Mouse (Mus musculus) forebrain, embryonic 11.5 days (tissue): ENCODE data around the gene Mthfs. TPM values are rescaled to one million over a fixed set of nuclear protein-coding genes. Genes with fewer than 3 reads are reported as not detected.

Experiments used
- ATAC-seq: fragments of 200-750 bp; cut with Nextera tagmentation; replicated peaks from 2 replicates; pipeline ENCODE4 v1.8.0; 2017; ENCODE audit warnings: moderate TSS enrichment; ENCODE audit not compliant: low FRiP score
- DNase-seq: peaks from one replicate; pipeline ENCODE4 v3.0.0-alpha.2; 2017; ENCODE audit warnings: low spot score
- H3K27ac ChIP-seq: fragments of 300-500 bp; sonication (generic); 2 replicates; pipeline ENCODE4 v1.5.1; 2014; ENCODE audit warnings: low read depth, low read length
- H3K27me3 ChIP-seq: fragments of 300-500 bp; sonication (generic); 2 replicates; pipeline ENCODE4 v1.6.1; 2014; ENCODE audit warnings: mild to moderate bottlenecking, low read length, mixed read lengths; ENCODE audit not compliant: control insufficient read depth, insufficient read depth
- H3K36me3 ChIP-seq: fragments of 300-500 bp; sonication (generic); 2 replicates; pipeline ENCODE4 v1.6.1; 2014; ENCODE audit warnings: mild to moderate bottlenecking, low read length, moderate library complexity, mixed read lengths; ENCODE audit not compliant: control insufficient read depth, insufficient read depth
- H3K4me1 ChIP-seq: fragments of 300-500 bp; sonication (generic); replicated peaks from 2 replicates; pipeline ENCODE4 v1.6.1; 2014; ENCODE audit warnings: low read length, mixed read lengths; ENCODE audit not compliant: control insufficient read depth, insufficient read depth
- H3K4me2 ChIP-seq: fragments of 300-500 bp; sonication (generic); 2 replicates; pipeline ENCODE4 v1.6.1; 2014; ENCODE audit warnings: low read depth, mild to moderate bottlenecking, low read length, moderate library complexity, mixed read lengths; ENCODE audit not compliant: severe bottlenecking
- H3K4me3 ChIP-seq: fragments of 300-500 bp; sonication (generic); 2 replicates; pipeline ENCODE4 v1.5.1; 2014; ENCODE audit warnings: low read depth, low read length
- H3K9ac ChIP-seq: fragments of 300-500 bp; sonication (generic); 2 replicates; pipeline ENCODE4 v1.6.1; 2014; ENCODE audit warnings: low read length
- H3K9me3 ChIP-seq: fragments of 300-500 bp; sonication (generic); 2 replicates; pipeline ENCODE4 v1.6.1; 2016; ENCODE audit warnings: low read length, mixed read lengths; ENCODE audit not compliant: control insufficient read depth
- WGBS: fragments of 180-500 bp; shearing (Covaris S2); extraction: QIAGEN DNeasy Blood & Tissue Kit; methylation state at CpG from one replicate; pipeline ENCODE4 v1.1.7; 2014; 5-methylcytosine and 5-hydroxymethylcytosine counted together
- polyA plus RNA-seq: library from polyadenylated mRNA; unstranded; fragments of >200 nt; fragmentation: Nextera tagmentation; extraction: Ambion mirVana; gene quantifications from 2 replicates; pipeline ENCODE4 v1.2.1, GENCODE M21; 2014

The Mthfs gene
- polyA plus RNA-seq, 1 experiment from 2014 or later, result 9.6 TPM

DNA sequence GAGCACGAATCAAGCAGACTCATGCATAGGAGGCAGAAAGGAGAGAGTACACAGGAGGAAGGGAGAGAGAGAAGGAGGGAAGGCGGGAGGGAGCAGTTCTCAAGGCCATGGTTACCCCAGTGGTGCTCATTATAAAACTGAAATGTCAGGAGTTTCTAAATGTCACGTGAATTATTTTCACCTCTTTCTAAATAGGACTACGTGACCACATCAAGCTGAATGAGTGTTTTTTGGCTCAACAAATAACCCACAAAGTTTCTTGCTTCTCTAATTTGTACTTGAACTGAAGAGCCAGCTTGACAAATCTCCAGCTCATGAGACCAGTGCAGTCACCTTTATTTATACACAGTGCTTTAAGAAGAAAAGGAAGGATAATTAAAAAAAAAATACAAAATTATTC is 56.6 kb downstream of the Mthfs start:
- ATAC-seq (no peak), DNase-seq (no peak)
- Histone ChIP-seq H3K27ac (no peak overlapping the region), H3K27me3 (no peaks in the 10 kb centered on the region), H3K4me2 (no peak overlapping the region), H3K36me3 (no peaks in the 10 kb centered on the region), H3K9me3 (no peaks in the 10 kb centered on the region), H3K4me1 (no peaks in the 10 kb centered on the region), H3K4me3 (no peak overlapping the region), H3K9ac (no peak overlapping the region)
- WGBS, result 78% methylated on average over 4 of the region's 4 CpGs

DNA sequence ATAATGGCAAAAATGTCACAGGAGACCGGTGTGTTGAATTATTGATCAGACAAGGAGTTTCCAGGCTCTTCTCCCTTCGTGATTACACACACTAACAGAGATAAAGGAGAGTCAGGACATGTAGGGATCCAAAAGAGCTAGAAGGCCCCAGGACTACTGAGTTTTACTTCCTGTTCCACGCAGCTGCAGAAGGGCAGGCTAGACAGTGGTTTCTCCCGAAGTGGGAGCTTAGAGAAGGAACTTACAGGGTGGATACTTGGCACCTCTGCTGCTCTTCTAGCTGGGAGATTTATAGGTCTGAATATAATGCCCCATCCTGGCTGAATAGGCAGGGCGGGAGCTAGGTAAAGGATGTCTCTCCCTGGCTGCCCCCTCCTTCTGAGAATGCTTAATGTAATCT is 57.1 kb downstream of the Mthfs start:
- Histone ChIP-seq H3K9ac (no peak overlapping the region), H3K9me3 (no peaks in the 10 kb centered on the region), H3K36me3 (no peaks in the 10 kb centered on the region), H3K4me1 (no peaks in the 10 kb centered on the region), H3K27me3 (no peaks in the 10 kb centered on the region), H3K27ac (no peak overlapping the region), H3K4me3 (no peak overlapping the region), H3K4me2 (no peak overlapping the region)
- 70% methylated on average over 5 of the region's 5 CpGs for WGBS
- ATAC-seq (no peak), DNase-seq (no peak)

DNA sequence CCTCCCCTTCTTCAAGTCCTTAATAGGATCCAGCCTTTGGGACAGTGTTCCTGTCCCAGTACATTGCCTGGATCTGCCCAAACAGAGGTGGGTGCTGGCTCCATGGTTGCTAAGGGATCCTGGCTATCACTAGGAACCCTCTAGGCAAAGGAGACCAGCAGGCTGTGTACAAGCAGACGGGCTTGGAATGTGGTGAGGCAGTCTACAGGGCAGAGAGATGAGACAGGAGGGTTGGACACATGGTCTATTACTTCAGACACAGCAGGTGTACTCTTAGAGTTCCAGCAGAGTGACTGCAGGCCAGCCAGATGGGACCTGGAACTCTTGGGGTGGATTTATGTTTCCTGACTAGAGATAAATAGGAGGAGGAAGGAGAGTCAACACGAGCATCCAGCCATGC is 59.9 kb downstream of the Mthfs start:
- ATAC-seq, result no peak
- H3K27ac ChIP-seq, result no peak overlapping the region
- no peaks in the 10 kb centered on the region for H3K4me1 ChIP-seq
- H3K9me3 ChIP-seq, result no peaks in the 10 kb centered on the region
- H3K27me3 ChIP-seq, result no peaks in the 10 kb centered on the region
- H3K9ac ChIP-seq, result no peak overlapping the region
- no peaks in the 10 kb centered on the region for H3K36me3 ChIP-seq
- DNase-seq, result no peak
- H3K4me3 ChIP-seq, result no peak overlapping the region
- no peak overlapping the region for H3K4me2 ChIP-seq
- WGBS, result 89% methylated on average over 2 of the region's 2 CpGs

- Histone ChIP-seq H3K27me3 (no peaks in the 10 kb centered on the region), H3K9me3 (no peaks in the 10 kb centered on the region)
- 81% methylated on average over 7 of the region's 7 CpGs for WGBS
Observed at GRCm38 (mm10) chr9:89273766-89274165, 63.3 kb downstream of the Mthfs start.

GRCm38 (mm10) chr9:89278207-89278606 is 67.7 kb downstream of the Mthfs start:
- Histone ChIP-seq H3K4me3 (no peak overlapping the region), H3K4me1 (no peaks in the 10 kb centered on the region), H3K9ac (no peak overlapping the region), H3K27me3 (no peaks in the 10 kb centered on the region), H3K36me3 (no peaks in the 10 kb centered on the region), H3K9me3 (no peaks in the 10 kb centered on the region), H3K27ac (no peak overlapping the region), H3K4me2 (no peak overlapping the region)
- DNase-seq (no peak), ATAC-seq (no peak)
- WGBS, result 91% methylated on average over 8 of the region's 8 CpGs

More at GRCm38 (mm10) chr9:89273766-89274165, 63.3 kb downstream of the Mthfs start:
- DNase-seq (no peak), ATAC-seq (no peak)
- no peaks in the 10 kb centered on the region for H3K4me1 ChIP-seq
- H3K4me2 ChIP-seq, result no peak overlapping the region
- no peak overlapping the region for H3K4me3 ChIP-seq
- no peaks in the 10 kb centered on the region for H3K36me3 ChIP-seq
- no peak overlapping the region for H3K9ac ChIP-seq
- H3K27ac ChIP-seq, result no peak overlapping the region

- no peaks in the 10 kb centered on the region for H3K27me3 ChIP-seq
- no peak overlapping the region for H3K9ac ChIP-seq
- no peaks in the 10 kb centered on the region for H3K9me3 ChIP-seq
- no peaks in the 10 kb centered on the region for H3K4me1 ChIP-seq
- no peak overlapping the region for H3K27ac ChIP-seq
- H3K4me2 ChIP-seq, result no peak overlapping the region
- no peaks in the 10 kb centered on the region for H3K36me3 ChIP-seq
- DNase-seq (no peak), ATAC-seq (no peak)
- WGBS, result 85% methylated on average over 2 of the region's 2 CpGs
- no peak overlapping the region for H3K4me3 ChIP-seq
Observed at GRCm38 (mm10) chr9:89282374-89283068, 72.0 kb downstream of the Mthfs start.

DNA sequence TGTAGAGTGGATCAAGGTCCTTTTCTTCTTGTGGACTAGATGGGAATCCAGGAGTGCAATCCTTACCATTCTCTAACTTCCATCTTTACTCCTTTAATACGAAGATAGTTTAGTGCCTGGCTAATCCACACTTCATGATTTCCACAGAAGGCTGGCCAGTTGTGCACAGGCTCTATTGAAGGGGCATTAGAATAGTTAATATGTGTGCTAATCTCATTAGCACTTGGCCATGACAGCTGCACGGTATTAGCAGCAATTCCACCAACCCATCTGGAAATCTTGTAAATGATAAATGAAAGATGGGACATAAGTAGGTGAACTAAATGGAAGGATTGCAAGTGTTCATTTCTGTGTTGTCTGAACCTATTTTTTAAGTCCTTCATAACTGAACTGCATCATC is 77.6 kb downstream of the Mthfs start:
- Histone ChIP-seq H3K9ac (no peak overlapping the region), H3K4me3 (no peak overlapping the region), H3K4me1 (no peaks in the 10 kb centered on the region), H3K36me3 (no peaks in the 10 kb centered on the region), H3K4me2 (no peak overlapping the region), H3K9me3 (no peaks in the 10 kb centered on the region), H3K27me3 (no peaks in the 10 kb centered on the region), H3K27ac (no peak overlapping the region)
- WGBS, result 60% methylated on average over 2 of the region's 2 CpGs
- DNase-seq (no peak), ATAC-seq (no peak)

DNA sequence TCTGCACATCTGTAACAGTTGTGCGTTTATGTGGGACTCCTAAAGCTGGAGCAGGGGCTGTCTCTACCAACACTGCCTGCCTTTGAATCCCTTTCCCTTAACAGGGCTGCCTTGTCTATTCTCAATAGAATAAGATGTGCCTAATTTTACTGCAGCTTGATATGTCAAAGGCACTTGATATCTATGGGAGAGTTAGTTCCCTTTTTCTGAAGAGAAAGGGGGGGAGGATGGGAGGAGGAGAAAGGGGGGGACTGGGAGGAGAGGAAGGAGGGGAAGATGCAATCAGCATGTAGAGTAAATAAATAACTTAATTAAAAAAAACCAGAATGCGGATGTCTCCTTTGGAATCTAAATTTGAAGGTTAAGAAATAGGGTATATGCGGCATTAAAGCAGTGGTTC is 82.9 kb downstream of the Mthfs start:
- ATAC-seq (no peak), DNase-seq (no peak)
- WGBS, result 94% methylated on average over 3 of the region's 3 CpGs
- Histone ChIP-seq H3K4me2 (no peak overlapping the region), H3K9ac (no peak overlapping the region), H3K27ac (no peak overlapping the region), H3K36me3 (no peaks in the 10 kb centered on the region), H3K9me3 (no peaks in the 10 kb centered on the region), H3K4me3 (no peak overlapping the region), H3K27me3 (no peaks in the 10 kb centered on the region), H3K4me1 (no peaks in the 10 kb centered on the region)

- Histone ChIP-seq H3K9ac (no peak overlapping the region), H3K4me1 (no peaks in the 10 kb centered on the region), H3K27ac (no peak overlapping the region), H3K27me3 (no peaks in the 10 kb centered on the region), H3K9me3 (no peaks in the 10 kb centered on the region), H3K4me2 (no peak overlapping the region), H3K4me3 (no peak overlapping the region), H3K36me3 (no peaks in the 10 kb centered on the region)
- DNase-seq (no peak), ATAC-seq (no peak)
- 63% methylated on average over 3 of the region's 3 CpGs for WGBS
Observed at GRCm38 (mm10) chr9:89294121-89294520, 83.6 kb downstream of the Mthfs start.
